Mouse (Mus musculus) lung, adult 2 months (tissue): Measurements from ENCODE around the gene Cdk5rap2. TPM values are rescaled to one million over a fixed set of nuclear protein-coding genes. Genes with fewer than 3 reads are reported as not detected.
A peak's percentile ranks its signal among the peaks of the same experiment; 100 is the strongest.

Source experiments
- DNase-seq: peaks from one replicate; pipeline ENCODE4 v3.0.0; 2022
- H3K4me1 ChIP-seq: fragments of 200-500 bp; 2 replicates; pipeline ENCODE4 v1.6.1; 2011; ENCODE audit warnings: low read length; ENCODE audit not compliant: control insufficient read depth, insufficient read depth
- H3K4me3 ChIP-seq: fragments of 200-500 bp; replicated peaks from 2 replicates; pipeline ENCODE3; 2011; ENCODE audit warnings: low read depth, mild to moderate bottlenecking, control low read depth, low read length; ENCODE audit errors: extremely low read depth
- CTCF ChIP-seq: fragments of 200-500 bp; IDR thresholded peaks from 2 replicates; pipeline ENCODE4 v1.5.1; 2011; ENCODE audit warnings: mild to moderate bottlenecking, low read length, control low read depth; ENCODE audit not compliant: insufficient read depth
- POLR2A ChIP-seq: fragments of 200-500 bp; IDR thresholded peaks from 2 replicates; pipeline ENCODE4 v1.6.1; 2011; ENCODE audit warnings: low read depth, mild to moderate bottlenecking, control low read depth, low read length, borderline replicate concordance; ENCODE audit errors: extremely low read depth
- WGBS: fragments of 180-500 bp; shearing (Covaris S2); methylation state at CpG from one replicate; pipeline ENCODE4 v1.1.7; 2018; 5-methylcytosine and 5-hydroxymethylcytosine counted together
- polyA plus RNA-seq: library from polyadenylated mRNA; depleted of rRNA; stranded (reverse); fragments of >200 nt; gene quantifications from 2 replicates; pipeline ENCODE4 v1.2.3, GENCODE M21; 2012

The Cdk5rap2 gene
- polyA plus RNA-seq, 1 experiment: 3.0 TPM

DNA sequence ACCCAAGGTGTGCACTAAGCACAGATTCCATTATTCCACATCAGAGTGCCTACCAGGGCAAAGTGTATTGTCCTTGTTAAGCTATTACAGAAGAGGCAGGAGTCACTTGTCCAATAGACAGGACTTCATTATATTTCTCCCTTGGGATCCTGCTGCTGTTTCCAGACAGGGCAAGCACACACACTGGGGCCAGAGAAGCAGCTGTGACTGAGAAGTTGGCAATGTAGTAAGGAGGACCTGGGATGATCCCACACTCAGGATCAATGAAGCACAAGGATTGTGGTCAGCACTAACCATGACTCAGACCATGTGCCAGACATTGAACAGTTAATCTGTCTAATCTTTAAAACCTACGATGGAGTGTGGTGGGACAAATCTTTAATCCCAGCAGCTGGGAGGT is 88.7 kb downstream of the Cdk5rap2 start:
- Histone ChIP-seq H3K4me1 (no peaks in the 10 kb centered on the region), H3K4me3 (no peak overlapping the region)
- no peak for TF ChIP-seq CTCF
- TF ChIP-seq POLR2A: no peak
- DNase-seq: no peak
- 74% methylated on average over 1 of the region's 1 CpGs for WGBS

DNA sequence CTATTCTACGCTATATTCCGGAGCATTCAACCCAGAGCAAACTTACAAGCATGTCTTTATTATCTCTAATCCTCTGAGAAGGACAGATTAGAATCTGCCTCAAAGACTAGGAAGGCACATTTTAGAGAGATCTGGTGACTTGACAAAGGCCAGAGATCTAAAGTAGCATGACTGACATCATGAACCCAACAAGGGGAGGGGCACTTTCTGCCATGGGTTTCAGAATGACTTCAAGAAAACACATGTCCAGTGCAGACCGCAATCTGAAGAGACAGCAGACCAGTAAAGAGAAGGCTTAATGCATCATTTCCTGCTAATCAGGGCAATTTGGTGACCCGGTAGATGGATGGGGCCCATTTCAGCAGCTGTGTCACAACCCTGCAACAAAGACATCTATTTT is 98.1 kb downstream of the Cdk5rap2 start:
- 91% methylated on average over 4 of the region's 4 CpGs for WGBS
- no peaks in the 10 kb centered on the region for H3K4me1 ChIP-seq
- no peak overlapping the region for H3K4me3 ChIP-seq
- DNase-seq: no peak
- TF ChIP-seq CTCF: no peak
- no peak for TF ChIP-seq POLR2A

DNA sequence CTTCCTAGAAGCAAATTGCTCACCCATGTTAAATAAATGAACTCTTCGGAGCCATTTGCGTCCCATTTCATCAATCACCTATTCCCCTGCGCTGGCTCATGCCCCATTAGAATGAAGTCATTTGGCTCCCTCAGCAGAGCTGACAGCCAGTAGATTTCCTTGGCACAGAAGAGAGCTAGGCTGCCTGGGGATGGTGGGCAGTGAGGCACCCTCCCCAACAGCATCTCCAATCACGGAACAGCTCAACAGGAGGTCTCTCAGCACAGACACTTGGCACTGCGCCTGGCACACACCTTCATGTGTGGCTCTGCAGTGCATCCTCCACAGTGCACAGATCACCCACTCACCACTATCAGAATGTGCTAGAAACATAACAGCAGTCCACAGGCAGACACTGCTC is 98.7 kb downstream of the Cdk5rap2 start:
- no peak for DNase-seq
- TF ChIP-seq POLR2A (no peak), CTCF (no peak)
- Histone ChIP-seq H3K4me1 (no peaks in the 10 kb centered on the region), H3K4me3 (no peak overlapping the region)
- 67% methylated on average over 5 of the region's 5 CpGs for WGBS

DNA sequence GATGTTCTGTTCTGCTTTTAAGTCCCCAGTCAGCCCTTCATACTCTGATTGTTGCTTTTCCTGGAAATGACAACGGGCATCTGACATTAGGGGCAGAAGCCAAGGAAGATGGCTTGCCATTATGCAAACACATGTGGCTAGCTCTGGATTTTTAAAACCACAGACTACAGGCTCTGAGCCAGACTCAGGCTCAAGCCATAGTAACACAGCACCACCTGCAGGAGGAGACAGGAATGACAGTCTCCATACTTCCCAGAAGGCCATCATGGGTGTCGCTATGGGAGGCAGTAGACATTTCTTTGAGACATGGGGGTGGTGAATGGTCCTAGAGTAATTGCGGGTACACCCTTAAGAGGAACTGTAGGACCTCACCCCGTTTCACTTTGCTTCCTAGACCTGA is 103.0 kb downstream of the Cdk5rap2 start:
- Histone ChIP-seq H3K4me3 (no peak overlapping the region), H3K4me1 (no peaks in the 10 kb centered on the region)
- 59% methylated on average over 4 of the region's 4 CpGs for WGBS
- TF ChIP-seq POLR2A (no peak), CTCF (peak; percentile 83)
- peak; percentile 65 for DNase-seq

DNA sequence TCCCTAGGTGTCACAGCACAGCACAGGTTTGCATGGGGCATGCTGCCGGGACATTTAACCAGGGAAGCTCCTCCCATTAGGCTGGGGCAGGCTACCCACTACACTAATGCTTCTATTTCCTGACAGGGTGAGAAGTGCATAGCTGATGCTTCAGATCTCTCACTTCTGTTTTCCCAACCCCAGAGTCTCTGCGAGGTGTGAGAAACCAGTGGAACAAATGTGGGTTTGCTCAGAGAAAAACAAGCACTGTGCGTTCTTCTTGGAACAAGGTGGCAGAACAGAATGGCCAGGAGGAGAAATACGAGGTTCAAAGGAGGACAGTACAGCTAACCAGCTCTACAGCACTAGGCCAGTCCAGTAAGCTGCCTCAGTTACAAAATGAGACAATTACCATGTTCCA is 106.4 kb downstream of the Cdk5rap2 start:
- no peak for DNase-seq
- 62% methylated on average over 4 of the region's 4 CpGs for WGBS
- TF ChIP-seq CTCF (no peak), POLR2A (no peak)

DNA sequence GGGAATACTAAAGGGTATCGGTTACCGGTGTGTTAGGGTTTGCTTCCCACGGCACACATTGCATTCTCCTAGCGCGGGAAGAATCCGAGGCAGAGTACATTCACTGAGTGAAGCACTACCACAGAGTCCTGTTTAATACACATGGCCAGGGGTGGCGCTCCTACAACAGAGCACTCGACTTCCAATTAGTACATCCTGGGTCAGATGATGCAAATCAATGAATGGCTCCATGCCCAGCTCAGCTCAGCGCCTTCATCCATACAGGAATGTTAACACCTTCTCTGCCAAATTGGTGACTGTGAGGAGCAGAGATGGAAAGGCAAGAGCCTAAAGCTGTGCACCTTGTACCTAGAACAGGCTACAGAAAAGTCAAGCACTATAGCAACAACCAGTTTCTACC is 109.1 kb downstream of the Cdk5rap2 start:
- TF ChIP-seq CTCF (no peak), POLR2A (no peak)
- H3K4me1 ChIP-seq: no peaks in the 10 kb centered on the region
- DNase-seq: no peak
- WGBS: 89% methylated on average over 9 of the region's 9 CpGs
- no peak overlapping the region for H3K4me3 ChIP-seq

More for the DNA sequence above, 106.4 kb downstream of the Cdk5rap2 start:
- Histone ChIP-seq H3K4me1 (no peaks in the 10 kb centered on the region), H3K4me3 (no peak overlapping the region)

DNA sequence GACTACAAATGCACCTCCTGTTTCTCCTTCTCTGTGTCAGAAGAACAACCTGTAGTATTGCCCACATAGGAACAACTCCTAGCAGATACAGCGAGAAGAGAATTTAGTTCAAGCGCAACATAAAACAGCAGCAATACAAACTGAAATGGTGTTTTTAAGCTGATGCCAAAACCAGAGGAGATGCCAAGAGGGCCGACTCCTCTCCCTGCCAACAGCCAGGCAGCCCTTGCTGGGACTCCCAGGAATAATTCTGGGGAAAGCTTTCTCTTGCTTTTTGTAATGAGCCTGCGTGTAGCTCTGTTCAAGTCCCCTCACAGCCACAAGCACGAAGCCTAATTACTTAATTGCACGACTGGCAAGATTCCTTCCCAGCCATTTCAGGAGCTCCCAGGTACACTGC is 120.9 kb downstream of the Cdk5rap2 start:
- TF ChIP-seq POLR2A (no peak), CTCF (no peak)
- Histone ChIP-seq H3K4me1 (no peaks in the 10 kb centered on the region), H3K4me3 (no peak overlapping the region)
- DNase-seq: no peak
- WGBS: 94% methylated on average over 6 of the region's 6 CpGs

DNA sequence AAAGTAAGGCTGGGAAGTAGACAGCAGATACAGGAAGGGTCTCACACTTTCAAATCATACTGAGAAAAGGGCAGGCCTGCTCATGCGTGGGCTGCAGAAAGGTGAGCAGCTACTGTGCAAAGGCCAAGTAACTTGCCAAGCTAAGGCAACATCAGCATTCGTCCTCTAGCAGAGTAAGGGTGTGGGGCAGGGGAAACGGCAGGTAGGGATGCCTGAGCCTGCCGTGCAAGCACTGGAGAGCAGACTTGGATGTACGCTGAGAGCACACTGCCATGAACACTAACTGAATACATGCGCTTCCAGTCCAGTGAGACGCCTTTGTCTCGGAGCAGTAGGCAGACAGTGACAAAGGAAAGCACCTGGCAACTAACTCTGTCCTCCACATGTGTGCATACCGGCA is 127.1 kb downstream of the Cdk5rap2 start:
- no peak overlapping the region for H3K4me3 ChIP-seq
- no peak for TF ChIP-seq CTCF
- no peak for TF ChIP-seq POLR2A
- H3K4me1 ChIP-seq: no peaks in the 10 kb centered on the region
- no peak for DNase-seq
- WGBS: 86% methylated on average over 9 of the region's 9 CpGs

DNA sequence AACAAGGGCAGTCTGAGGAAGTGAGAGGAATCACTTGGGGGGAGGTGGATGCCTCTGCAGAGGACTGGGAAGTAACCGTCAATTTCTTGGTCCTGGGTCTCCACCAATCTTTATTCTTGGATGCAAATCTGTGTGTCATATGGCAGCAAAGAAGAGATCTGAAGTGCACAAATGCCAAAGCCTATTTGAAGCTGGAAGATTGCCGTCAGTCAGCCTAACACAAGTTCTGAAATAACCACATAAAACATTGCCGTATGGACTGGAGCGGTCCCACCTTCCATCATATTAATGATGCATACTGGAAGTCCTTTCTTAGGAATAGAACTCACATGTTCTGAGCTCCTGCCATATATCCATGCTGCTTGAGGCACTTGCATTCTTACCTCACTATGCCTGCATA is 131.4 kb downstream of the Cdk5rap2 start:
- DNase-seq: no peak
- H3K4me1 ChIP-seq: no peaks in the 10 kb centered on the region
- WGBS: 97% methylated on average over 4 of the region's 4 CpGs
- no peak overlapping the region for H3K4me3 ChIP-seq
- TF ChIP-seq CTCF (no peak), POLR2A (no peak)

DNA sequence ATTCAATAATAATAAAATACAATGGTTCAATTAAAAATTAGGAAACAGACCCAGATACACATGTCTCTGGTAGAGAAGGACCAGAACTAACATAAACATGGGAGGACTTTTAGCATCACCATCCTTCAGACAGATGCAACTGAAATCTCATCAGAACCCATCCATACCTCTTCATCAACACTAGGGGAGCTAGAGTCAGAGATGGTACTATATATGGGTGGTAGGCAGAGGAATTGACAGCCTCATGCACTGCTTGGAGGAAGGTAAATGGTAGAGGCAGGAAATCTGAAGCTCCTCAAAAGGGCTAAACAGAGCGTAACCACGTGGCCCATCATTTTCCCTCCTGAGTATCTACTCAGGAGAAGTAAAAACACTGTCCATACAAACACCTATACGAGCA is 132.2 kb downstream of the Cdk5rap2 start:
- WGBS: 92% methylated on average over 3 of the region's 3 CpGs
- Histone ChIP-seq H3K4me1 (no peaks in the 10 kb centered on the region), H3K4me3 (no peak overlapping the region)
- TF ChIP-seq POLR2A (no peak), CTCF (no peak)
- DNase-seq: no peak

DNA sequence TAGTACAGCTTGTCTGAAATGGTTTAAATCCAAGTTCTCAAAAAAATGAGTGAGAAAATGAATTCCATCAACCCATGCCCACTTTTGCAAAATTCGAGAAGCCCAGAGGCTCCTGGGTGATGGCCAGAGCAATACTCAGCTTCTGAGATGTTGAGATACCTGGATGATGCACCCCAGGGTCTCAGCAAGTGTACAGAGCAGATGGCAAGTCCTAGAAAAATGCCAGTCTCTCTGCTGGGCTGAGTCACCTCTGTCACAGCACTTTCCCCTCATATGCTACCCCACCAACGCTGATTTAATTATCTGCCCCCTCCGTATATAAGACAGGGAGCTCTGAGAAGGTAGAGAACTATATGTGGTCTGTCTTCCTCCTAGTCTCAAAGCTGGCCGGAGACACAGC is 137.3 kb downstream of the Cdk5rap2 start:
- no peak for TF ChIP-seq POLR2A
- no peak for TF ChIP-seq CTCF
- Histone ChIP-seq H3K4me1 (no peaks in the 10 kb centered on the region), H3K4me3 (no peak overlapping the region)
- DNase-seq: no peak
- WGBS: 96% methylated on average over 4 of the region's 4 CpGs
